Mouse (Mus musculus) G1E (cell line): Measurements from ENCODE around the gene Ecm1. TPM values are rescaled to one million over a fixed set of nuclear protein-coding genes. Genes with fewer than 3 reads are reported as not detected.

Source experiments
- ATAC-seq: 2 replicates; pipeline ENCODE4 v1.8.0; 2016; ENCODE audit warnings: mild to moderate bottlenecking; ENCODE audit not compliant: insufficient number of reproducible peaks, poor library complexity, low FRiP score, severe bottlenecking; ENCODE audit errors: extremely low read depth
- DNase-seq: peaks from one replicate; pipeline ENCODE4 v3.0.0; 2012; ENCODE audit warnings: low spot score
- H3K27me3 ChIP-seq: 2 replicates; pipeline ENCODE4 v1.6.1; 2012; ENCODE audit warnings: mild to moderate bottlenecking, low read length, inconsistent platforms; ENCODE audit not compliant: insufficient read depth
- H3K36me3 ChIP-seq: replicated peaks from 2 replicates; pipeline ENCODE3; 2012; ENCODE audit warnings: mild to moderate bottlenecking, inconsistent platforms
- H3K4me1 ChIP-seq: 2 replicates; pipeline ENCODE4 v1.6.1; 2012; ENCODE audit warnings: low read depth, low read length, inconsistent platforms, mixed read lengths; ENCODE audit not compliant: insufficient read depth
- H3K4me3 ChIP-seq: 2 replicates; pipeline ENCODE4 v1.5.1; 2012; ENCODE audit warnings: low read depth, mild to moderate bottlenecking, inconsistent platforms, low read length, moderate library complexity, mixed read lengths
- H3K9me3 ChIP-seq: replicated peaks from 2 replicates; pipeline ENCODE4 v1.6.1; 2012; ENCODE audit warnings: inconsistent platforms
- CTCF ChIP-seq: IDR thresholded peaks from 2 replicates; pipeline ENCODE4 v1.5.1; 2012; ENCODE audit warnings: low read depth, low read length, inconsistent platforms, mixed read lengths
- GATA1 ChIP-seq: IDR thresholded peaks from 2 replicates; pipeline ENCODE4 v1.6.1; 2012; ENCODE audit warnings: borderline replicate concordance, low read length, inconsistent platforms, mixed read lengths
- GATA2 ChIP-seq: IDR thresholded peaks from 2 replicates; pipeline ENCODE4 v1.6.1; 2012; ENCODE audit warnings: low read depth, low read length, inconsistent platforms, borderline replicate concordance
- POLR2AphosphoS5 ChIP-seq: IDR thresholded peaks from 2 replicates; pipeline ENCODE4 v1.6.1; 2012; ENCODE audit warnings: low read depth, low read length, inconsistent platforms; ENCODE audit not compliant: insufficient replicate concordance
- TAL1 ChIP-seq: conservative IDR thresholded peaks from 2 replicates; pipeline ENCODE4 v1.6.1; 2012; ENCODE audit warnings: low read depth, low read length, inconsistent platforms, mixed read lengths
- polyA plus RNA-seq: library from polyadenylated mRNA; stranded (reverse); fragments of >175 nt; gene quantifications from 2 replicates; pipeline ENCODE4 v1.2.3, GENCODE M21; 2012
- total RNA-seq, 2 experiments: library from RNA; stranded (forward) in 1 of 2; stranded (reverse) in 1 of 2; fragments of 200-1000 nt in 1 of 2; fragments of >200 nt in 1 of 2; fragmentation: Nextera tagmentation in 1 of 2; gene quantifications; 2 replicates each; pipeline ENCODE4 v1.2.3; 2014 to 2017

The Ecm1 gene
- total and polyA plus RNA-seq, 3 experiments, result 2.4 to 19.5 (median 7.4) TPM

DNA sequence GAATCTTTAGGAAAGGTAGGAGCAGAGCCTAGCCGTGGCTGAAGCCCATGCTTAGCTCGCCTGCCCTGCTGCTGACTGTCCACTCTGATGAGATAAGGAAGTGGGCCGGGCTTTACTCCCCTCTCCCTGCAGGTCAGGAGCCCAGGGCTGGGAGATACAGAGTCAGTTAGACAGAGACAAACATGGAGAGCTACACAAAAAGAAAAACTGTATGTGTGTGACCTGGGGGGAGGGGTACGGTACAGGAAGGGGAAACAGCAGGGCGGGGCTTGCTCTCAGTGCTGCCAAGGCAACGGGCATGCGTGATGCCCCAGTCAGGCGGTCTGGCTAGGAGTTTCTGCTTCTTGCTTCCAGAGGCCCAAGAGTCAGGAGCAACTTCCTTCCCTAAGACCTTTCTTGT is 1.0 kb upstream of the Ecm1 start:
- TF ChIP-seq TAL1 (no peak), CTCF (no peak), GATA1 (no peak), GATA2 (no peak)
- H3K4me3 ChIP-seq, result peak overlapping the region; percentile 36; the same call in 1 of the 2 replicates
- H3K9me3 ChIP-seq, result no peaks in the 10 kb centered on the region
- peaks cover 98% of the 10 kb centered on the region for H3K36me3 ChIP-seq
- H3K27me3 ChIP-seq, result no peaks in the 10 kb centered on the region
- DNase-seq (no peak), ATAC-seq (peak; percentile 71)
- H3K4me1 ChIP-seq, result peaks cover 67% of the 10 kb centered on the region

DNA sequence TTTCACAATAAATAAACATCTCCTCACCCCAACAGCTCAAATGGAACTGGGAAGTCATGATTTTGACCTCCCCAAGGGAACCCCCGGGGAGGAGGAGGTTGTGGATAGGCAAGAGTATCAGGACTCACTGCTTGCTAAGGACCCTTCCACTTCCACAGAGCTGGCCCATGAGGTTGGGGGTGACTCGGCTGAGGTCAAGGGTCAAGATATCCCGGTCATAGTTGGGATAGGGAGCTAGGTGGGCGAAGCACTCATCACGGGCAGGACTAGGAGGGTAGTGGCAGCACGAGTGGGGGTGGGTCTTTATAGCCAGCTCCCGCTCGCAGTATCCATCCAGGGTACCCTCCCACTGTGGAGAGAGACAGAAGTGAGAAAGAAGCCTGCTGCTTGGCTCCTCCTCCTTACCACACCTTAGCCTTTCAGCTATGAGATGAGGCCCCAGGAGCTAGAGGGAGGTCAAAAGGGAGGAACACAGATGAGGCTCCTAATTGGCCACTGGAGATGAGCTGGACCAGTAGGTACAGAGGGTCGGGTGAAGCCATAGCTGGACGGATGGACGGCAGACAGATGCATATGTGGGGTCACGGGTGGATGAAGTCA is 4.2 kb downstream of the Ecm1 start:
- peaks cover 62% of the 10 kb centered on the region for H3K36me3 ChIP-seq
- no peak for ATAC-seq

DNA sequence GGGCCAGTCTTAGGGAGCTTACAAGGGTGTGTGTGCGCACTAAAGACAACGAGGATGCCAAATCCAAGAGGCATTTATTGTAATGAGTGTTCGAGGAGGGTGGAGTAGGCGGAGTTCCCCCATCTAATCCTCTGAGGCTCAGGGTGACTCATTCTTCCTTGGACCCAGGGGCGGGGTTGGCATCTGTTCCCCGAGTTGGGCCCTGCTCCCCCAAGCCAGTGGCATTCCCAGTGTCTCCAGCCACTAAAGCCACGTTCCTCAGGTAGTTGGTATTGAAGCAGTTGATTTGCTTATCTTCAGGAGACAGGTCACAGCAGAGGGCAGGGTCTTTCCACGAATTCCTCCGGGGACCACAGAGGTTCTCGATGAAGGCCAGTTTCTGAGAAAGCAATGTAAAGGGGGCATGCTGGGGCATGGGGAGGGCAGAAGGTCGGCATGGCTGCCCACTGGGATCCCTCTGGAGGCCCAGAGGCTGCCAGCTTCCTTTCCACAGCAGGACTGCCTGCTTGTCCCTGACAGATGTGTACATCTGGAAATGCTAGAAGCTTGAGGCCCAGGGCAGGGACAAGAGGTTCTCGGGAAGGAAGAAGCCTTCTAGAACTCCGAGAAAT is 5.2 kb downstream of the Ecm1 start:
- no peaks in the 10 kb centered on the region for H3K9me3 ChIP-seq
- H3K4me1 ChIP-seq, result peaks cover 82% of the 10 kb centered on the region

More for the DNA sequence above, 4.2 kb downstream of the Ecm1 start:
- no peak for DNase-seq
- no peaks in the 10 kb centered on the region for H3K27me3 ChIP-seq
- H3K4me1 ChIP-seq, result peaks cover 90% of the 10 kb centered on the region
- TF ChIP-seq TAL1 (no peak), POLR2AphosphoS5 (no peak), GATA1 (no peak), CTCF (no peak), GATA2 (no peak)
- H3K9me3 ChIP-seq, result no peaks in the 10 kb centered on the region
- peak overlapping the region; percentile 44; the same call in 1 of the 2 replicates for H3K4me3 ChIP-seq

DNA sequence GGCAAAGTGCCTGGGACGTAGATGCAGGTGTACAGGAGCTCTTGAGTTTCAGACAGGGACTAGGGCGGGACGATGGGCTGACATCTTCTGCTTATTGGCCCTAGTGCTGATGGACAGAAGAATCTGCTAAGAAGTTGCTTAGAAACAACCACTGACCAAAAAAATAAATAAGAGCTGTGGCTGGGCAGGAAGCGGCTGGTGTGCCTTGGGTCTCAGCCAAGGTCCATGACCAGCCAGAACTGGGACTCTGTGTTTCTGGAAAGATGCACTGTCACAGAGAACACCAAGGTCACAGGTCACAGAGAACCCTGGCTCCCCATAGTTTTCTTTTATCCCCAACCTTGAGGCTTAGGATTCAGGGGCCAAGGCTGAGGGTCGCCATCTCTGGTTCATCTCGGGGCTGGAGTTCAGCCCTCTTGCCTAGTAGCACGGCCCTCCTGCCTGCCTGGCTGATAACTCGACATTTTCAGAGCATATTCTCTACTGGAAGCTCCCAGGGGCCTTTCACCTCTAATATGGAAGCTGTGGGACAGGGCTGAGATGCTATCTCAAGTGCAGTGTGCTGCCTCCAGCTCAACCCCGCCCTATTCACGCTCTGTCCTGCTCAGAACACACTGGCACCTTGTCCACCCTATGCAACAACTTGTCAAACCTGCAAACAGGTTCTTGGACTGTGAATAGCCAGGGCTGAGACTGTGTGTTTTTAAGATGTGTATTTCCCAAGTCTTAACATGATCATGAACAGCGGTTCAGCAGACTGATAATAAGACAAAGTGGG is 6.4 kb downstream of the Ecm1 start:
- Histone ChIP-seq H3K27me3 (no peaks in the 10 kb centered on the region), H3K9me3 (no peaks in the 10 kb centered on the region), H3K4me3 (peak overlapping the region; percentile 25; the same call in 1 of the 2 replicates), H3K4me1 (peaks cover 73% of the 10 kb centered on the region), H3K36me3 (peaks cover 39% of the 10 kb centered on the region)
- ATAC-seq (no peak), DNase-seq (peak; percentile 39)
- TF ChIP-seq GATA2 (no peak; the same call in 1 of the 2 replicates), GATA1 (no peak), POLR2AphosphoS5 (no peak), CTCF (no peak), TAL1 (no peak)

More for the DNA sequence above, 5.2 kb downstream of the Ecm1 start:
- Histone ChIP-seq H3K4me3 (peak overlapping the region; percentile 58; the same call in 1 of the 2 replicates), H3K36me3 (peaks cover 52% of the 10 kb centered on the region), H3K27me3 (no peaks in the 10 kb centered on the region)
- DNase-seq (peak; percentile 83), ATAC-seq (peak; percentile 46; the same call in 1 of the 2 replicates)
- peak; percentile 64 for TF ChIP-seq TAL1
- TF ChIP-seq CTCF, result no peak
- no peak for TF ChIP-seq GATA1

DNA sequence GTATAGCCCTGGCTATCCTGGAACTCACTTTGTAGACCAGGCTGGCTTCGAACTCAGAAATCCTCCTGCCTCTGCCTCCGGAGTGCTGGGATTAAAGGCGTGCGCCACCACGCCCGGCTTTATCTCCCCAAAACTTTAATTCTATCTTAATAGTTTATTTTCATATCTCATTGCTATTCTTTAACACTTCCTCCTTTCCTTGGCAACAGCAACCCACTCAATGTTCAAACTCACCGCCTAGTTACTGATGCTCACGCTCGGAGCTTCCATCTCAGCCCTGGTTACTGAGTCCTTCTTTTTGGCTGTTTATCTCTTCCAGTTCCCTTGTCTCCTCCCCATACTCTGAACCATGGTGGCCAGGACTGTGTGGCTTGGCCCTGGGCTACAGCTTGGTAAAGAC is 7.1 kb downstream of the Ecm1 start:
- Histone ChIP-seq H3K4me3 (no peak overlapping the region; the same call in 1 of the 2 replicates), H3K4me1 (peaks cover 73% of the 10 kb centered on the region), H3K36me3 (peaks cover 33% of the 10 kb centered on the region), H3K27me3 (no peaks in the 10 kb centered on the region), H3K9me3 (no peaks in the 10 kb centered on the region)
- DNase-seq (no peak), ATAC-seq (no peak)
- TF ChIP-seq GATA2 (no peak), CTCF (no peak), POLR2AphosphoS5 (no peak), TAL1 (no peak), GATA1 (no peak)

DNA sequence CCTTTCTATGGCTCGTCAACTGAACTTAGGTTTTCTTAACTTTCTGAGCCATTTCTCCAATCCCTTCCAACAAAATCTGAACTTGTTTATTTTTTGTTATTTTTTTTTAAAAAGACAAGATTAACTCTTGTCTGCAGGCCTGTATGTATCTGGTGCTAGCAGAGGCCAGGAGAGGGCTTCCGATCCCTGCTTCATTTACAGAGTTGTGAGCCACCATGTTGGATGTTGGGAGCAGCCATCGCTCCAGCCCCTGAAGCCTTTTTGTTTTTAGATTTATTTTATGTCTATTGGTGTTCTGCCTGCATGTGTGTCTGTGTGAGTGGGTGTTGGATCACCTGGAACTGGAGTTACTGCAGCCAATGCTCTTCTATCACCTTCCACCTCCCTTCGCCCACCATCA is 7.6 kb downstream of the Ecm1 start:
- H3K36me3 ChIP-seq, result peaks cover 28% of the 10 kb centered on the region
- H3K27me3 ChIP-seq, result no peaks in the 10 kb centered on the region
- ATAC-seq (no peak), DNase-seq (no peak)
- peaks cover 72% of the 10 kb centered on the region for H3K4me1 ChIP-seq
- no peak overlapping the region for H3K4me3 ChIP-seq
- no peaks in the 10 kb centered on the region for H3K9me3 ChIP-seq
- TF ChIP-seq TAL1 (no peak), GATA1 (no peak), GATA2 (no peak), POLR2AphosphoS5 (no peak), CTCF (no peak)
